Mouse (Mus musculus) small intestine, adult 2 months (tissue): ENCODE measurements around the gene Espl1.

Experiments
- CTCF ChIP-seq: fragments of 200-500 bp; IDR thresholded peaks from 2 replicates; pipeline ENCODE4 v1.5.1; 2012; ENCODE audit warnings: low read depth, mild to moderate bottlenecking, control low read depth, inconsistent platforms, low read length, moderate library complexity, mixed read lengths; ENCODE audit not compliant: insufficient replicate concordance, insufficient read length; ENCODE audit errors: extremely low read depth
- POLR2A ChIP-seq: fragments of 200-500 bp; IDR thresholded peaks from 2 replicates; pipeline ENCODE4 v1.6.1; 2012; ENCODE audit warnings: low read depth, mild to moderate bottlenecking, control low read depth, inconsistent platforms, low read length, moderate library complexity

GRCm38 (mm10) chr15:102311489-102311888, 15.4 kb downstream of the Espl1 start:
- TF ChIP-seq CTCF (no peak), POLR2A (no peak)
